Mouse (Mus musculus): ENCODE measurements at regions not wholly inside any gene's neighbourhood (a gene's known extent, or its start where the extent isn't known, plus 50 kb on each side); places are given as distances from the start of the nearest gene placed in this dataset.

GRCm38 (mm10) chr12:12738631-12739331 lies 202.9 kb downstream of the Mycn start:
- no peak for TF ChIP-seq POLR2A (IDR thresholded peaks at IDR 0.05; ENCODE audit: borderline replicate concordance, control insufficient read depth, low read depth, low read length)
- TF ChIP-seq CTCF (IDR thresholded peaks at IDR 0.05; ENCODE audit: control insufficient read depth, insufficient read depth, low read length) = no peak
